Mouse (Mus musculus) c-Kit-negative CD71-positive TER-119-positive erythroid progenitor cells, embryonic 14.5 days (primary cell): ENCODE measurements around the gene Bicra.

Experiments
- DNase-seq: peaks from one replicate; pipeline ENCODE4 v3.0.0-alpha.2; 2013; ENCODE audit warnings: low read depth, low spot score

Bicra gene

GRCm38 (mm10) chr7:16018016-16018810, 29.5 kb downstream of the Bicra start:
- DNase-seq, result no peak

- no peak for DNase-seq
Observed at GRCm38 (mm10) chr7:16015384-16015783, 32.3 kb downstream of the Bicra start.

DNA sequence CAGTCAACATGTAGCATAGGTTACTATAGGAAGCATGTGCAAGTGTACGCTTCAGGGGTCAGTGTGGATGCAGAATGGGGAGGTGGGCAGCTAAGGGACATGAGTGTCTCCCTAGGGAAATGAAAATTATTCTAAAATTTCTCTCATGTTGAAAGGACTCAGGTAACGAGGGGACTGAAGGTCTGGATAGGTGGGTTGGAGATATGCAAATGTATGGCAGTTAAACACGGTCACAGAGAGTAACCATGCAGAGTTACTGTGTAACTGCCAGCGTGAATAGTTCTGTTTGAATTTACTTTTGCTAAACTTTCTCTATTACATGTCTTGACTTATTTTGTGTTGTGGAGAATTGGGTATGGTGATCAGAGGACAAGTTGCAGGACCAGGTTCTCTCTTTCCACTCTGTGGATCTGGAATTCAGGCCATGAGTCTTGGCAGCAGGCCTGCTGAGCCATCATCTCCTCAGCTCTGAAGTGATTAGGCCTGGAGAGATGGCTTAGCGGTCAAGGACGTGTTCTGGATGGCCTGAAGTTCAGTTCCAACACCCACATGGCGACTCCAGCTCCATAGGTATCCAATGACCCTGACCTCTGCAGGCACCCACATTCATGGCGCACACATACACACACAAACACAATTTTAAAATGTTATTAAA, 33.1 kb downstream of the Bicra start:
- no peak for DNase-seq

GRCm38 (mm10) chr7:16013722-16014275, 33.9 kb downstream of the Bicra start:
- DNase-seq, result no peak

DNA sequence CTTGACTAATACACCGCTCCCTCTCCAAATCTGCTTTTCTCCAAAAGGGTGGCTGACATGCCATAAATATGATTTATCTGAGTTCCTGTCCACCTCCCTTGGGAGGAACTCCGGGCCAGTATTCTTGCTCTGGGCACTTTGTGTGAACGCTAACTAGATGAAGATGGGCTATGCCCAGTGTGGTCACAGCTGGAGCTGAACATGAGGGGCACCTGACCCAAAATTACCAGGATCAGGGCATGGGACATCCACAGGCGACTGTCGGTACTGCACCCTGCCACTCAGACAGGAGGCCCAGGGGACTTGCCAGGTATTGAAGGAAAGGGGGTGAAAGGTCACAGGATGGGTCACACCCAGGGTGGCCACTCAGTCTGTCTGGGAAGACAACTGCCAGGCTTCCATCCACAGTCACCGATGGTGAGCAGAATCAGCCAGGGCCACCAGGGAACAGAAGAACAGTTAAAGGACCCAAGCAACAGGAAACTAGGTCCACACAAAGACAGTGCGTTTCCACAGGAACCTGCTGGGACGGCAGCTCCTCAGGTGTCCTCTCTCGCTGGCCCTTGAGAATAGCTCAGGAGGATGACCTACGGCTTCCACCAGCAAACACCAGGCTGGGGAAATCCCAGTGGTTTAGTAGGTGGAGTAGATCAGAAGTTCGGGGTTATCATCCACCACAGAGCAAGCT, 35.0 kb downstream of the Bicra start:
- no peak for DNase-seq

DNA sequence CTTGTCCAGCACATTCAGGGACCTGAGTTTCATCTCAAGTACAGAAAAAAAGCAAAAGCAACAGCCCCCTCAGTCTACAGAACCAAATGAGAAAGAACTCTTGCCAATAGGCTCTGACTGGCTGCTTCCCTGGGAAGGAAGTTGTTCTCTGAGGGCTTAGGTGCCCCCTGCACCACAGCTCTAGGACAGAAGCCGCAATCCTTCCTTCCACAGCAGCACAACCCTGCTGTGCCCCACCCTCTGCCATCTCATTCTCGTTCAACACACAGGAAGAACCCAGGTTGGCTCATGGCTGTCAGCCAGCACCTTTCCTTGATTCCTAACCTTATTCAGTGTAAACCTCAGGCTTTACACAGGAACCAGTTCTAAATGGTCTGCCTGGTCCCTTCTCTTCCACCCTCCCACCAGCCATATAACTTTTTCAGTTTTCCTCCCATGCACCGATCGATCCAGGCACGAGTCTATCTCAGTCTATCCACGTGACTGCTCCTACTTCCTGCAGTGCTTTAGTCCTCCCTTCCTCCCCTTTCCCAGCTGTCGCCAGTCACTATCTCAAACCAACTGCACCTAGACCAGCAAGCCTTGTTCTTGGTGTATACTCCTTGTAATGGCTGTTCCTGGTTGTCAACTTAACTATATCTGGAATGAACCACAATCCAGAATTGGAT, 36.2 kb downstream of the Bicra start:
- no peak for DNase-seq

GRCm38 (mm10) chr7:16010649-16011048, 37.1 kb downstream of the Bicra start:
- DNase-seq, result no peak

- DNase-seq, result no peak
Observed at GRCm38 (mm10) chr7:16009636-16010035, 38.1 kb downstream of the Bicra start.

- DNase-seq, result no peak
Observed at GRCm38 (mm10) chr7:16005020-16005419, 42.7 kb downstream of the Bicra start.

- no peak for DNase-seq
Observed at GRCm38 (mm10) chr7:16004177-16004856, 43.4 kb downstream of the Bicra start.

DNA sequence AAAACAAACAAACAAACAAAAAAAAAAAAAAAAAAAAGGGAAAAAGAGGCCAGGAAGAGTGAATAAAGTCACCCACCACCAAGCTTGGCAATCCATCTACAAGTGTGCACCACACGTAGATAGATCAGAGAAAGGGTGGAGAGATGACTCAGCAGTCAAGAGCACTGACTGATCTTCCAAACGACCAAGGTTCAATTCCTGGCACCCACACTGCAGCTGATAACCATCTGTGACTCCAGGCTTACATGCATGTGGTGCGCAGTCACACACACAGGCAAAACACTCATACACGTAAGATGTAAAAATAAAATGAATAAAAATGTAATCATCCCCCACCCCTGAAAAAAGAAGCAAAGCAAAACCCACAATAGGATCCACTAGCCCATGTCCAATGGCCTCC, 44.7 kb downstream of the Bicra start:
- no peak for DNase-seq

DNA sequence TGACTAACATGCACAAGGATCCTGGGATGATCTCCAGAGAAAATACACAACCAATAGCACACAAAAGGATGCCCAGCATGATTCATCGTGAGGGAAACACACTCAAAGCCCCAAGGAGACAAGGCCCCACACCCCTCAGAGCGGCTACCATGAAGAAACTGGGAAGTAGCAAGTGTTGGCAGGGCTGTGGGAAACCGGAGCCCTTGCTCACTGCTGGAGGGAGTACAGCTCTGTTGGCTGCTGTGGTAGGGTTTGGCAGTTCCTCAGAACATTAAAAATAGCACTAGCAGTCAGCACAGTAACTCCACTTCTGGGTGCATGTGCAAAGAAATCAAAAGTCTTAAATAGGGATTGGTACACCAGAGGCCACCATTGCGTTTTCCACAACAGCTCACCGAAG, 45.5 kb downstream of the Bicra start:
- no peak for DNase-seq

- DNase-seq, result no peak
Observed at GRCm38 (mm10) chr7:16001691-16002090, 46.0 kb downstream of the Bicra start.

- DNase-seq, result no peak
Observed at GRCm38 (mm10) chr7:15993789-15994188, 53.9 kb downstream of the Bicra start.

DNA sequence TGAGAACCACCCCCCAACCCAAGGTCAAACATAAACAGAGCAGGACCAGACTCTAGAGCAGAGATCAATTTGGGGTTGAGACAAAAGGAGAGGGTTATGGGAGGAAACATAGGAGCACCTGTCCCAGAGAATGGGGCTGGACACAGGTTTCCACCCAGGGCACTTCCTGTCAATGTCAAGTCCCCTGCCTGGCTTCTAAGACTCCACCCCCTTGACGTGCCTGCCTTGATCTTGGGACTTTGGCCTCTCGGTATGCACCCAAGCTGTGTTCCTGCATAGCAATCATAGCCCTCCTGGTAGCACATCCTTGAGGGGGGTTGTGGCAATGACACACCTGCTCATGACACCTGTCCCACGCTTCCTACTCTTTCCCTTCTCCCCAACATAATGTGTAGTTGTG, 54.6 kb downstream of the Bicra start:
- no peak for DNase-seq

DNA sequence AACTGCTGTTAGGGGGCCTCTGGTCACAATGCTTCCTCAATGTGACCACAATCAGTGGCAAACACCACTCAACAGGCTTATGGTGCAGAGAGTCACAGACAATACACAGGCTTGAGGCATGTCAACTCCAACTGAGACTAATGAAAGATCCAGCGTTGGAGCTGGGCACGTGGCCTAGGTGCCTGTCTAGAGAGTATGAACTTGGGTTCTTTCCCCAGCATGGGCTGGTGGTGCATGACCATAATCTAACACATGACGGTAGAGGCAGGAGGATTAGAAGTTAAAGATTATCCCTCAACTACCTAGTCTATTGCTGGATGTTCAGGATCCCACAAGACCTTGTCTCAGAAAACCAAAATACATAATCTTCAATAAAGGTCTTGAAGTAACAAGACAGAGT, 56.0 kb downstream of the Bicra start:
- no peak for DNase-seq

- DNase-seq, result no peak
Observed at GRCm38 (mm10) chr7:15987661-15988356, 59.9 kb downstream of the Bicra start.

DNA sequence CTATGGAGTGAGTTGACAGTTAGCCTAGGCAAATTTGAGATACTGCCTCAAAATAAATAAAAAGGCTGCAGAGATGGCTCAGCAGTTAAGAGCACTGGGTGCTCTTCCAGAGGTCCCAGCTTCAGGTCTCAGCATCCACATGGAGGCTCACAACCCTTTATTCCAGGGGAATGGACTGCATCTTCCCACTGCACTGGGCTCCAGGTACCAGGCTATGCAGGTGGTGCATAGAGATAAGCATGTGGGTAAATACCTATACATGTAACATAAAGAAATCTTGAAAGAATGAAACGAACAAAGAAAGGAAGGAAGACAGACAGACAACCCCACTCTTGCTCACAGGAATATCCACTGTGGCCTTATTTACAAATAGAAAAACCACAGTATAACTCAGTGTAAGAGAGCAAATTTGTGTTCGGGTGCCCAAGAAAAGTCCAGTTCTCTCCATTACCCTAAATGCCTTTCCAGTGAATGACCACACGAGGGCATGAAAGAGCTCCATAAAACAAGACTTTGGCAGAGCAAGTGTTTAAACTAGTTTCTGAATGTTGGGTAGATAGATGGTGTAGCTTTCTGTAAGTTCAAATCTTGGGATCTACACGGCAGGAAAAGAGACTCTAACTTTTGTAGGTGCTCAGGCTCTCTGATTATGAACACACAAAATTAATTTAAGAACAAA, 64.9 kb downstream of the Bicra start:
- DNase-seq, result peak; percentile 21

DNA sequence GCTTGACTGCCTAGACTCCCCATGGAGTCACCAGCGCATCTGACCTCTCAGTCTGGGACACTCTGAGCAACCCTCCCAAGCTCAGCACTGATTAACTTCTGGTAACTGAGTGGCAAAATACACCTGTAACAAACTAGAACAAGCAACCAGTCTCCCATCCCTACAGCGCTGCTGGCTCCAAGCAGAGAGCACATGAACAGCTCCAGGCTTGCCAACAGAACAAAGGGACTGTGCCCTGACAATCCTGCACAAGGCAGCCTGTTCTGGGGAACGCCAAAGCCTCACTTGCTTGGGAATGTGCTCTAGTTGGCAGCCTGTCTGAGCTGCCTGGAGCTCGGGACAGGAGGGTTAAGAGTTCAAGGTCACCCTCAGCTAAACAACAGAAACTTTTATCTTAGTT, 66.2 kb downstream of the Bicra start:
- DNase-seq, result no peak

- DNase-seq, result no peak
Observed at GRCm38 (mm10) chr7:15980246-15980645, 67.5 kb downstream of the Bicra start.
